Mouse (Mus musculus) megakaryocyte-erythroid progenitor cell, adult 5-6 weeks (primary cell): ENCODE measurements around the gene P2rx2. TPM values are rescaled to one million over a fixed set of nuclear protein-coding genes. Genes with fewer than 3 reads are reported as not detected.
A peak's percentile ranks its signal among the peaks of the same experiment; 100 is the strongest.

Experiments used
- ATAC-seq: replicated peaks from 2 replicates; pipeline ENCODE4 v1.8.0; 2016; ENCODE audit warnings: mild to moderate bottlenecking, inconsistent platforms; ENCODE audit not compliant: severe bottlenecking, poor library complexity, low FRiP score, low TSS enrichment
- total RNA-seq, 2 experiments: library from RNA; stranded (forward) in 1 of 2; stranded (reverse) in 1 of 2; fragments of 200-1000, 215-1000 nt in 1 of 2; fragments of >200 nt in 1 of 2; fragmentation: Nextera tagmentation in 1 of 2; gene quantifications; 2 replicates each; pipeline ENCODE4 v1.2.3; 2014 to 2017

Gene P2rx2
- total RNA-seq (2014; fragmentation: Nextera tagmentation) (not detected in 2 replicates), total RNA-seq (2017) (not detected in 2 replicates)

- peak; percentile 78 for ATAC-seq
These were observed at the start of gene P2rx2 for GRCm38 (mm10) chr5:110342648-110343284. Gene P2rx2, minus strand, starts transcription at chr5:110343212.

- ATAC-seq, result no peak
These were observed 49.7 kb upstream of the P2rx2 start for GRCm38 (mm10) chr5:110392727-110393126.

- ATAC-seq, result no peak
These were observed 47.6 kb upstream of the P2rx2 start for GRCm38 (mm10) chr5:110390631-110391030.

DNA sequence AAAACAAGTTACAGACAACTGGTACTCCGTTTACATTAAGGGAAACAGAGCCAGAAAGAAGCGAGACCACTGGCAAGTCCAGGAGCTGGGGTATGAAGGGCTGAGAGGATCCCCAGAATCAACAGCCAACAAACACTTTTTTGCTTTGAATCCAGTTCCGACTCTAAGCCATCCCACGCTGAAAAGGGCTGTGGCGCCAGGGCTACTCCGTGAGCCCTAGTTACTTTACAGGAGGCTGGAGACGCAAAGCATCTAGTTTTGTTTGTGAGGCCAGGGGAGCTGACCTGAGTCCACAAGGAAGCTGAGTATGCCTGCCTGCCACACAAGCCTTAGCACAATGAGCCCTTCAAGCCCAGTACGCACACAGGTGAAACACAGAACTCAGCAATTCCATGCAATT, 44.3 kb upstream of the P2rx2 start:
- no peak for ATAC-seq

DNA sequence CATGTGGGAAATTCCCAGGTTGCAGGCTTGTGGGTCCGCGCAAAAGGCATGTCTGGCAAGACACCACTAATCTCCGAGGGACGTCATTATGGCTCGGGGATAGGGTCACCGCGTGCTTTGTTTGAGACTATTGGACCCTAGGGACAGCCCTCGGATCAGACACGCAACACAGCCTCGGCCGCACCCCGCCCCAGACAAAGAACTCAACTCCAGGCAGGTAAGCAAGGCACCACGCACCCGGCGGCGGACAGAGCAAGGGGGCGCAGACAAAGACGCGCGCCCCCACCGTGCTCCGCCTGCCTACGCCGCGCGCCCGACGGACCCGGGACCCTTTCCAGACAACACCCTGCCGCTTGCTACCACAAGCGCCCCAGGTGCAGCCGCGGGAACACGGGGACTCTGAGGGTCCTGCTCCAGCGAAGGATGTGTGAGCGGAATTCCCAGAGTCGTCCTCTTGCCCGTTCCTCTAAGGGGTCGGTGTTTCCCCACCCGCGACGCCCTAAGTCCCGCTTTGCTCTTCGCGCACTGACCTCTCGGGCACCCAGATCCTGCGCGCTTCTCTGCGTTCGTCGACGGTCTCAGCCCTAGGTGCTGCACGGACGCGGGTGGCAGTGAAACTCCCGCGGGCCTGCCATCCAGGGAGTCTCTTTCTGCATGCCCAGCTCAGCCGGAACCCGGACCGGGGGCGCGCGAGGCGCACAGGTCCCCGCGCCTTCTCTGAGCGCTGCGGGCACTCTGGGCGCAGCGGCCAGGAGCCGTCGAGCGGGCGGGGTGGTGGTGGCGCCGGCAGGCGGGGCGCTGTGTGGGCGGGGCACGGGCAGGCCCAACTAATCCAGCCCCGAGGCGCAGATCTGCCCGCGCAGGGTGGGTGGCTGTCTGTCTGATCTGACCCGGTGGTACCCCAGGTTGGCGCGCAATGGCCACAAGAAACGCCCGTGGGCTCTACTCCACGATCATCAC, 43.6 kb upstream of the P2rx2 start:
- ATAC-seq, result peak; percentile 83

DNA sequence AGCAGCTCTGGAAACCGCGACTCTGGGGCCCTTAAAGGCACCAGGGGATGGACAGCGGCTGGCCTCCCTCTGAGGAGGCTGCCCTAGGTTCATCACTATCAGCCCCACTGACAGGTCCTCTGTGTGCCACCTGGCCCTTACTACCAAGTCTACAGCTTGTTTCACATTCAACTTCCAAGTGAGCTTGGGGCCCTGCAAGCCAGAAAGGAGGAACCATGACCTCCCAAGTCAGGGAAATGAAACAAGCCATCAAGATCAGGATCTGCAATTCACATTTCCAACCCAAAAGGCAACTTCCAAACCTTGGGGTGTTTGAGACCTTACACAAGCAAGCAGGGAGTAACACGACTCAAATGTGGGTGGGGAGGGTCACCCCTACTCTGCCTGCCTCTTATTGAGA, 42.3 kb upstream of the P2rx2 start:
- ATAC-seq, result no peak

GRCm38 (mm10) chr5:110384491-110384890, 41.5 kb upstream of the P2rx2 start:
- no peak for ATAC-seq

- no peak for ATAC-seq
These were observed 36.8 kb upstream of the P2rx2 start for GRCm38 (mm10) chr5:110379823-110380222.

GRCm38 (mm10) chr5:110379086-110379485, 36.1 kb upstream of the P2rx2 start:
- ATAC-seq, result no peak

- ATAC-seq, result no peak
These were observed 35.2 kb upstream of the P2rx2 start for GRCm38 (mm10) chr5:110378181-110378583.

GRCm38 (mm10) chr5:110376802-110377433, 33.9 kb upstream of the P2rx2 start:
- ATAC-seq, result peak; percentile 64; the same call in 1 of the 2 replicates

GRCm38 (mm10) chr5:110363822-110364545, 21.0 kb upstream of the P2rx2 start:
- no peak; the same call in 1 of the 2 replicates for ATAC-seq

DNA sequence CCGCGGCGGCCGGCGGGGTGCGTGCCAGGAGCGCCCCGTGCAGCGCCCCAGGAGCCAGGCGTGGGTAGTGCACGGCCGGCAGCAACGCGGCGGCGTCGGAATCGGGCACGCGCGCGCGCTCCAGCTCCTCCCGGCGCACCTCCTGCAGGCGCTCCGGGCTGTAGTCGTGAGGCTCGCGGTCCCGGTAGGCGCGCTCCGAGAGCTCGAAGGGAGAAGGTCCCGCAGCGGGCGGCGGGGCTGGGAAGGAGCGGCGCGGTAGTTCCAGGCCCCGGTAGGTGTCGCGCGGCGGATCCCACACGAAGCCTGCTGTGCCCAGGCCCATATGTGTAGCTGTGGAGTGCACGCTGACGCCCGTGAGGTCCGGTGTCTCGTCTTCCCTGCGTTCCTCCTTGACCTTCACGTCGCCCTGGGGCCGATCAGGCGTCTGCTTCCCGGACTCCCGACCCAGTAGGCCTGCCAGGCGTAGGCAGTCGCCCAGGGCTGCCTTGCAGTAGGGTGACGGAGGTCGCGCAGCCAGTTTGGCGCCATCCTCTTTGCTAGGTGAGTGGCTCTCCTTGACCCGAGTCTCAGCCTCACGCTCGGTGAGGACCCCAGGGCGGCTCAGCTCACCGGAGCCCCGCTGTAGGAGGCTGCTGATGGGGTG, 20.3 kb upstream of the P2rx2 start:
- ATAC-seq, result peak; percentile 80

- ATAC-seq, result no peak; the same call in 1 of the 2 replicates
These were observed 19.8 kb upstream of the P2rx2 start for GRCm38 (mm10) chr5:110362813-110363178.

- ATAC-seq, result no peak
These were observed 18.5 kb upstream of the P2rx2 start for GRCm38 (mm10) chr5:110361465-110361864.

GRCm38 (mm10) chr5:110357531-110358179, 14.6 kb upstream of the P2rx2 start:
- ATAC-seq, result peak; percentile 71

DNA sequence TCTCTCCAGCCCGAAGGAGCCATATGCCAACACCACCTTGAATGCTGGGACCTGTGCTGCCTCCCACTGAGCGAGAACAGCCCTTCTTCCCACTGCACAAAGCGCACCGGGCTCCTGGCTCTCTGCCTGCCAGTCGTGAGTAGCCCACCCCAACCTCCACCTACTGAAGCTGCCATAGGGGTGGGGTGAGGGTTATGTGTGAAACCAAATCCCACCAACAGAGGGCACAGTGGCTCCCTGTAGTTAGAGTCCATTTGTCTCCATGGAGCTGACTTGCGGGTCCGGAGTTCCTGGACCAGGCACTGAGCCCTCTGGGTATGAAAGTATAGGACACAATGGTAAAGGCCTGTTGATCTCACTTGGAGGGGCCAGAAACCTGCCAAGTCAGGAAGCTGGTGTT, 11.7 kb upstream of the P2rx2 start:
- ATAC-seq, result peak; percentile 72

DNA sequence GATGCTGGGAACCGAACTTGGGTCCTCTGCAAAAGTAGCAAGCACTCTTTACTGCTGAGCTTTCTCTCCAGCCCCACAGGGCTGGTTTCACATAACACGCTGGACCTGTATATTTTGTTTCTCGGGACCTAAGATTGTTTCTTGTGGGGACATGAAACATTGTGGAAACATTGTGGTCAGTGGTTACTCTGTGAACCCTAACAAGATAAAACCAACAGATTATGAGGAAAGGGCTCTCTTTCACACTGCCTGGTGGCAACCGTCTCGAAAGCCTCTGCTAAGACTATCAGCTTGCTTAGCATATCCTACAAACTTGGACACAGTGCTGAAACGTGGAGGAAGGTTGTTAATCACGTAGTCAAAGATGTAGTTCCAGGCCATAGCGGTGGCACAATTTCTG, 4.0 kb upstream of the P2rx2 start:
- no peak for ATAC-seq

- no peak for ATAC-seq
These were observed 2.5 kb upstream of the P2rx2 start for GRCm38 (mm10) chr5:110345553-110345952.
